Mouse (Mus musculus) adrenal gland, postnatal 36 days (tissue): ENCODE results near the gene Mymx. TPM values are rescaled to one million over a fixed set of nuclear protein-coding genes. Genes with fewer than 3 reads are reported as not detected.
A peak's percentile ranks its signal among the peaks of the same experiment; 100 is the strongest.

Experiments
- DNase-seq, 2 experiments: peaks; one replicate each; pipeline ENCODE4 v3.0.0; 2021; ENCODE audit warnings: mixed read lengths in 1 of 2
- total RNA-seq, 2 experiments: library from RNA; stranded (reverse); gene quantifications; 2 replicates each; pipeline ENCODE4 v1.2.3; 2021

Mymx gene
- total RNA-seq, 2 experiments from 2014 or later, result not detected

DNA sequence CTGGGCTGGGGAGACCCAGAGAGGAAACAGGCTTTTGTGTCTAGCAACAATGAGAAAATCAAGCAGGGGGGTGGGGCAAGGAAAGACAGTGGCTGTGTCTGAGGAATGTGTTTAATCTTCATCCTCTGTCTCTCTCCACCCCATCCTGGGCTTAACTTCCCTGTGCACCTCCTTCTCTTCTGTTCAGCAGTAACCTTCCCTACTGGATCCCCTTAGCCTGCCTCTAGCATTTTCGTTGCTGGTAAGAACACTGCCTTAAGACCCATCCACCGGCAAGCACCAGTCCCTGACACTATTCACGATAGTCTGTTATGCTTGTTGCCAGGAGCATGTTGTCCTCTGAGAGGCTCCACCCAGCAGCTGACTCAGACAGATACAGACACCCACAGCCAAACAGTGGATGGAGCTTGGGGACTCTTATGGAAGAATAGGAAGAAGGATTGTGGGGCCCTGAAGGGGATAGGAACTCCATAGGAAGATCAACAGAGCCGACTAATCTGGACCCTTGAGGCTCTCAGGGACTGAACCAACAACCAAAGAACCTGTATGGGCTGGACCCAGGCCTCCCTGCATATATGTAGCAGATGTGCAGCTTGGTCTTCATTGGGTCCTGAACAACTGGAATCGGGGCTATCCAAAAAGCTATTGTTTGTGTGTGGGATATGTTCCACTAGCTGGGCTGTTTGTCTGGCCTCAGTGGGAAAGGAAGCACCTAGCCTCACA lies 8.4 kb upstream of the Mymx start:
- DNase-seq, result peak; percentile 38 to 48

DNA sequence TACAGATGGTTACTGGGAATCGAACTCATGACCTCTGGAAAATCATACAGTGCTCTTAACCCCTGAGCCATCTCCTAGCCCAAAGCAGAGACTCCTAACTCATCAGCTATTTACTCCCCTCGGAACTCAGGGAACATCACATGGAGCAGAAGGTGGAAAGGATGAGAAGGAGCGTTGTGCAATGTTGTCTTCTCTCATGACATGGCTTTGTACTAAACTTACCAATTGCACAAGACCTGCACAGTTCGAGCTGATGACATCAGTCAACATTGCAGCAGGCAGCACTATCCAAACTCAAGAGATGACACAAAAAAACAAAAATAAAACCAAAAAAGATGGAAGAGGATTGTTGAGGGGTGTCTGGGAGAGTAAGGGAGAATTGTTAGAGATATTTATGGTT lies 6.5 kb upstream of the Mymx start:
- no peak for DNase-seq

GRCm38 (mm10) chr17:45606992-45607879 lies 5.3 kb upstream of the Mymx start:
- no peak for DNase-seq

GRCm38 (mm10) chr17:45602984-45603383 lies 1.1 kb upstream of the Mymx start:
- no peak for DNase-seq

DNA sequence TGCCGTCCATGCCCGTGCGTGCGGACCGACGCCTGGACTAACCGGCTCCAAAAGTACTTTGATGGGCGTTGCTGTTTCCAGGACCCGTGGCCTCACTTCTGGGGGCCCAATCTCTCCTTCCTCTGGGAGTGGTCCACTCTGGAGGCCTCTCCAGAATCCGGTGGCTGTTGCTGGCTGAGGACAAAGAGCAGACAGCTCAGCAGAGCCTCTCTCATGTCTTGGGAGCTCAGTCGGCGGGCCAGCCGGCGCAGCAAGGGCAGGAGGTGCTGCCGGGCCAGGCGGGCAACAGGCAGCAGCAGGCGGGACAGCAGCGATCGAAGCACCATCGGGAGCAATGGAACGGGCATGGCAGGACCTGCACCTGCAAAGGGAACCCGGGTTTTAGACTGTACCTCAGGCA lies 577 bp downstream of the Mymx start:
- DNase-seq, result no peak

GRCm38 (mm10) chr17:45600267-45600666 lies 1.6 kb downstream of the Mymx start:
- no peak for DNase-seq

DNA sequence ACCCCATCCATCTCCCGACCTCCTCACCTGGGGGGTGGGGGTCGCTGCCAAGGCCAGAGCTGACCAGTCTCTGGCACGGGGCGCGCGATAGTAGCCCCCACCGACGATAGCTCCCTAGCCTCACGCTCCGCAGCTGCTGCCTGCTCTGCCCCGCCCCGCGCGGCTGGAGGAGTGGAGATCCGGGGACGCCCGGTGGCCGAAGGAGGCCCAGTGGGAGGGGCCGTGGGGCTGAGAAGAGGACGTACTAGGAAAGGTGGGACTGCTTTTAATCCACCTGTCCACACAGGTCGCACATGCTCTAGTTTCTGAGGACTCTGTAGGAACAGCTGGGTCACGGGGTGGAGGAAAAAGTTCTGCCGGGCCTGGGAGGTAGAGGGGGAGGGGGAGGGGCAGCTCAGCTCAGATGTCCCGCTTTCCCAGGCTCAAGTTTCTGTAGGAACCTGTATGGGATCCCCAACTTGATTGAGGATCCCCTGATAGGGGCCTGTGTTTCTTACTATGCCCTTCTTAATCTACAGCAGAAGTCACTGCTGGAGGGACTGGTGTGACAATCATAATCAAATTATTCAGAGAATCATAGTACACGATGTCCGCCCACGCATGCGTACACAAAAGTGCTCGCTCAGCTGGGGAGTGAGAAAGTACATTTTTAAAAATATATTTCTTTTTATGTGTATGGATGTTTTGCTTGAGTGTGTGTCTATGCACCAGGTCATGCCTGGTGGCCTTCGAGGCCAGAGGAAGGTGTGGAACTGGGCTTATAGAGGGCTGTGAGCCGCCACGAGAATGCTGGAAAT lies 2.3 kb downstream of the Mymx start, which contains the start of gene Slc29a1:
Slc29a1 (minus strand) TSS at position 161 of the 797 bp plus-strand sequence.
- peak; percentile 84 to 89 for DNase-seq

- no peak for DNase-seq
Observed at GRCm38 (mm10) chr17:45598891-45599290, 3.0 kb downstream of the Mymx start.

DNA sequence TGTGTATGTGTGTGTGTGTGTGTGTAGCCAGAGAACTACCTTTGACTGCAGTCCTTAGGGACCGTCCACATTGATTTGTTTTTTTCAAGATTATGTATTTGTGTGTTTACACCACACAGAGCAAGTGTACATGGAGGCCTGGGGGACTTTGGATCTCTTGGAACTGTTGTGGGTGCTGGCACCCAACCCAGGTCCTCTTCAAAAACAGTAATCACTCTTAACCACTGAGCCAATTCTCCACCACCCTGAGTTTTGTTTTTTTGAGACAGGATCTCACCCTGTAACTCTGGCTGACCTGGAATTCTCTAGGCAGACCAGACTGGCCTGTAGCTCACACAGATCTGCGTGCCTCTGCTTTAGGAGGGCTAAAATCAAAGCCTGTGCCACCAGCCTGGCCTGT lies 3.5 kb downstream of the Mymx start:
- no peak for DNase-seq

GRCm38 (mm10) chr17:45597787-45598186 lies 4.1 kb downstream of the Mymx start:
- DNase-seq, result no peak

DNA sequence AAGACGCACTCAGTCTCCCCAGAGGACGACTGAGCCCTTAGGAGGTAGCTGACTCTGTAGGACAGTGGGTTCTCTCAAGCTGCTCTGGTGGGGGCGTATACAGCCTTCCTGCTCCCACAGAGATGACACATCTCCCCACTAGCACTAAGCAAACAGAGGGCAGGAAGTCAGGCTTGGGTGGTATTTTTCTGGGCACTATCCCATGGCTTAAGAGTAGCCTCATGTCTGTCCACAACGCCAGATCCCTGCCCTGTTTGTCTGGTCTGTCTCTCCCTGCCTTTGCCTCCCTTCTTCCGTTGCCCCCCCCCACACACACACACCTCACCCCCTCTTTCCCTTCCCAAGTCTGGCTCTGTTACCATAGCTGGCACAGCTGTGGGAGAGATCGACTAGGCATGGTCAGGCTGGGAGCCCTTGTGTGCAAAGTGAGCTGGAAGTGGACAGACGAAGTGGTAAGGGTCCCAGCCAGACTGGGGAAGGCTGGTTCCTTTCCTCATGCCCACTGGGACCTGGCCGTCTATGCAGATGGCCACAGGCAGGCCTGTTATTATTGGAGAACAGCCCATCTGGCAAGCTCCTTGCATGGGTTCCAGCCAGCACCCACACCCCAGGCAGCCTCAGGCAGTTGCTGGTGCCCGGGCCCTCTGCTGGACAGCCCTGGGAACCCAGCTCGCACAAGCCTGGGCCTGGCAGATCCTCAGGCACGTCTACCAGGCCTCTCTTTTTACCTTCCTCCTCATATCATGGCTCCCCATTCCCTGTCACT lies 5.1 kb downstream of the Mymx start:
- peak; percentile 90 to 91 for DNase-seq

DNA sequence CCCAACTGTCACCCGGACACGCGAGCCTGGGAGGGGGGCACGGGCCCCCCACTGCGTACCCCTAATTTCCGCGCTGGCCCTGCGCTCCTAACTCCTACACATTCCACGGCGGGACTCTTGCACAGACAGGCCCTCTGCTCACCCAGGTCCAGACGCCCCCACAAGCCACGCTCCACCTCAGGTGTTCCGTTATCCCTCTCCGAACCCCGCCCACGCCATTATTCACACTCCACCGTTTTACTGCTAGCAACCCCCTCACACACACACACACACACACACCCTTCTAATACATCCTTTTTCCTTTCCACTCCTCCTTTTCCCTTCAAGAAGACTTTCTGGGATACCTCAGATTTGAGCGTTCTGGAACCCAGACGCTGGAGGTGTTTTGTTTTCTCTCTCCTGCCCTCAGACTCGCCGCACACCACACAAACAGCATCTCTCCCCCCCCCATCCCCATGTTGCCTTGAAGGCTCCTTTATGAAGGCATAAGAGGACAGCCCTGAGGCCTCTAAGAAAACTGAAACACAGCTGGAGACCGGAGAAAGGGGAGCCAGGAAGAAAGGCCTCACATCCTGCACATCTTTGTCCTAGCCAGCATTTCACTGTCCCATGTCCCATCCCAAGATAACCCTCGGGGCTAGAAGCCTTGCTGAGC lies 6.0 kb downstream of the Mymx start:
- DNase-seq, result no peak

- peak; percentile 90 to 93 for DNase-seq
Observed at GRCm38 (mm10) chr17:45594881-45595735, 6.8 kb downstream of the Mymx start.

- DNase-seq, result no peak
Observed at GRCm38 (mm10) chr17:45594195-45594594, 7.7 kb downstream of the Mymx start.

DNA sequence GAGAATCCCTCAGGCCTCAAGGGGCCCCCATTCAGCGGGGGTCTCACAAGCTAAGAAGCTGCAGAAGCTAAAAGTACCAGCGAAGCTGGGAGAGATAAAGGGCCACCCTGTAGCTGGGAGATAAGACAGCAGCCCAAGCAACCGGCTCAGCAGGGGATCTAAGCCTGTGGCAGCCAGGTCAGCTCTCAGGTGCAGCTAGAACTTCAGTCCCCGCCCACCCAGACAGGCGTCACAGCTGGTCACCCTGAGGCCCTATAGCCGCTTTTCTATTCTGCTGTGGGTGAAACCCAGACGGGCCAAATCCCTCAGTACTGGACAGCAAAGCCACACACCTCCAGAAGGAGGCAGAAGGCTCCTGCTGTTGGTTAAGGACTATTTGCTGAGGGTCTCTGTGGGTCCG lies 8.4 kb downstream of the Mymx start:
- no peak for DNase-seq

GRCm38 (mm10) chr17:45592606-45593431 lies 9.1 kb downstream of the Mymx start:
- DNase-seq, result peak; percentile 47 to 64

- peak in 1 of 2 experiments; percentile 58 for DNase-seq
Observed at GRCm38 (mm10) chr17:45591701-45592605, 9.9 kb downstream of the Mymx start.

DNA sequence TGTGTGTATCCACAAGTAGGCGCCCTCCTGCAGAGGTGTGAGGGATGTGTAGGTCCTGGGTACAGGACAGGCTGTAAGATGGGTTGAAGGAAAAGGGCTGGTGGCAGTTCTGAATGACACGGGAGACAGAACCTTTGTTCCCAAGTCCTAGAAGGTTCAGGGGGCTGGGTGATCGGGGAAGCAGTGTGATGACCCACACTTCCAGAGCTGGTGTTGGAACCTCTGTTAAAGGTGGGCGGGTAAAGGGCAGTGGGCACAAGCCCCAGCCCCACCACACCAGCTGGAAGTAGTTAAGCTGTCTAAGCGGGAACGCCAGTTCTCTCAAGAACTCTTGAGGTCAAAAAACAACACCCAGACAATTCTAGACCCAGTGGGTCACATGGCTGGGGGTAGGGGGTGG lies 11.5 kb downstream of the Mymx start:
- DNase-seq, result no peak
